Mouse (Mus musculus) hindbrain, embryonic 14.5 days (tissue): ENCODE measurements around the gene Ywhae. TPM values are rescaled to one million over a fixed set of nuclear protein-coding genes. Genes with fewer than 3 reads are reported as not detected.

Experiments used
- ATAC-seq: fragments of 200-750 bp; cut with Nextera tagmentation; 2 replicates; pipeline ENCODE4 v1.8.0; 2017; ENCODE audit warnings: moderate number of reproducible peaks, mild to moderate bottlenecking, moderate TSS enrichment, moderate library complexity; ENCODE audit not compliant: low FRiP score
- DNase-seq: peaks from one replicate; pipeline ENCODE4 v3.0.0-alpha.2; 2015; ENCODE audit warnings: low spot score
- H3K27ac ChIP-seq: fragments of 300-500 bp; sonication (generic); 2 replicates; pipeline ENCODE4 v1.5.1; 2014; ENCODE audit warnings: mild to moderate bottlenecking, moderate library complexity
- H3K27me3 ChIP-seq: fragments of 300-500 bp; sonication (generic); 2 replicates; pipeline ENCODE4 v1.6.1; 2014; ENCODE audit warnings: mild to moderate bottlenecking, low read length, mixed read lengths; ENCODE audit not compliant: control insufficient read depth, insufficient read depth
- H3K36me3 ChIP-seq: fragments of 300-500 bp; sonication (generic); replicated peaks from 2 replicates; pipeline ENCODE4 v1.6.1; 2014; ENCODE audit not compliant: control insufficient read depth, insufficient read depth
- H3K4me1 ChIP-seq: fragments of 300-500 bp; sonication (generic); replicated peaks from 2 replicates; pipeline ENCODE4 v1.6.1; 2014; ENCODE audit warnings: antibody characterized with exemption, low read length, mixed read lengths; ENCODE audit not compliant: control insufficient read depth, insufficient read depth
- H3K4me2 ChIP-seq: fragments of 300-500 bp; sonication (generic); replicated peaks from 2 replicates; pipeline ENCODE4 v1.6.1; 2014; ENCODE audit warnings: mild to moderate bottlenecking, moderate library complexity
- H3K4me3 ChIP-seq: fragments of 300-500 bp; sonication (generic); replicated peaks from 2 replicates; pipeline ENCODE4 v1.5.1; 2014; ENCODE audit warnings: mild to moderate bottlenecking, low read length
- H3K9ac ChIP-seq: fragments of 300-500 bp; sonication (generic); 2 replicates; pipeline ENCODE4 v1.6.1; 2014
- H3K9me3 ChIP-seq: fragments of 300-500 bp; sonication (generic); 2 replicates; pipeline ENCODE4 v1.6.1; 2016; ENCODE audit warnings: low read length; ENCODE audit not compliant: control insufficient read depth
- WGBS: fragments of 180-500 bp; shearing (Covaris S2); extraction: QIAGEN DNeasy Blood & Tissue Kit; methylation state at CpG from one replicate; pipeline ENCODE4 v1.1.7; 2014; 5-methylcytosine and 5-hydroxymethylcytosine counted together
- polyA plus RNA-seq: library from polyadenylated mRNA; unstranded; fragments of >200 nt; fragmentation: Nextera tagmentation; extraction: Ambion mirVana; gene quantifications from 2 replicates; pipeline ENCODE4 v1.2.1, GENCODE M21; 2014

Ywhae gene
- polyA plus RNA-seq, 1 experiment from 2014 or later: 1,491 TPM

DNA sequence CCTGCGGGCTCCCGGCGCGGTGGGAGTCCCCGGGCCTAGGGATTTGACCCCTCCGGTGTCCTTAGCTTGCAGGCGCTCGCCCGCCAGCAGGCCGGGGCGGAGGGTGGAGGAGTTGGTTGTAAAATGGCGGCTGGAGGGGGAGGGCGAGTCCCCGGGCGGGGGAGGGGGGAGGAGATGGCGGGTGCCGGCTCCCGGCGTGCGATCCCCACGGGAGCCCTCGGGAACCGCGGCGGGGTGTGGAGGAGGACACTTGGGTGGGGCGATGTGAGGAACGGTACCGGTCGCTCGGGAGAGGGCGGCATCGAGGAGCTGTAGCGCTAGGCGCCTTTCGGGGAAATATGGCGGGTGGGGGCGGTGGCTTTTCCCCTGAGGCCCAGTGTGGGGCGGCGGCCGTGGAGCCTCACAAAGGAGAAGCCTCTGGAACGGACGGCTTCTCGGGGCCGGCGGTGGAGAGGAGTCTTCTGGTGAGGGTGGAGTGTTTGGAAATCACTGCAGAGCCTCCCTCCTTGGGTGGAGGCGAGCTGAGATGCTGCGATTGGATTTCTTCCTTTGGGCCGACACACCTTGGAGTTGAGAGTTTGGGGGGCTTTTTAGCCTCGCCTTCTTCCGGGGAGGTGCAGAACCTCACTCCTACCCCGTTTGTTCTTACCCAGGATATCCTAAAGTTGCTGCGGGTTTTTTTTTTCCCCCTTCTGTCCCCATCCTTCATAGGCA, 715 bp downstream of the Ywhae start:
- WGBS: under 1% methylated on average over 44 of the region's 52 CpGs
- peak overlapping the region; percentile 86 for H3K4me3 ChIP-seq
- H3K36me3 ChIP-seq: peaks cover 8% of the 10 kb centered on the region
- H3K27ac ChIP-seq: peak overlapping the region; percentile 99
- peak; percentile 65 for ATAC-seq
- H3K9ac ChIP-seq: peak overlapping the region; percentile 97
- H3K4me2 ChIP-seq: peak overlapping the region; percentile 76
- H3K4me1 ChIP-seq: peaks cover 43% of the 10 kb centered on the region
- no peaks in the 10 kb centered on the region for H3K9me3 ChIP-seq
- DNase-seq: no peak
- H3K27me3 ChIP-seq: no peaks in the 10 kb centered on the region

GRCm38 (mm10) chr11:75735462-75736252, 3.0 kb downstream of the Ywhae start:
- H3K9me3 ChIP-seq: no peaks in the 10 kb centered on the region
- peak overlapping the region; percentile 97; the same call in 1 of the 2 replicates for H3K9ac ChIP-seq
- H3K36me3 ChIP-seq: peaks cover 16% of the 10 kb centered on the region
- H3K4me2 ChIP-seq: peak overlapping the region; percentile 76
- peak overlapping the region; percentile 86 for H3K4me3 ChIP-seq
- H3K27ac ChIP-seq: no peak overlapping the region
- no peaks in the 10 kb centered on the region for H3K27me3 ChIP-seq
- WGBS: 76% methylated on average over 5 of the region's 5 CpGs
- DNase-seq (no peak), ATAC-seq (no peak)
- peaks cover 50% of the 10 kb centered on the region for H3K4me1 ChIP-seq

GRCm38 (mm10) chr11:75736978-75737377, 4.3 kb downstream of the Ywhae start:
- Histone ChIP-seq H3K4me1 (peaks cover 56% of the 10 kb centered on the region), H3K9me3 (no peaks in the 10 kb centered on the region), H3K4me2 (peak overlapping the region; percentile 38), H3K27me3 (no peaks in the 10 kb centered on the region), H3K27ac (no peak overlapping the region; the same call in 1 of the 2 replicates), H3K36me3 (peaks cover 16% of the 10 kb centered on the region), H3K4me3 (no peak overlapping the region), H3K9ac (no peak overlapping the region)
- WGBS: 76% methylated on average over 3 of the region's 3 CpGs
- no peak for DNase-seq
- ATAC-seq: no peak

- WGBS: 84% methylated on average over 2 of the region's 2 CpGs
- Histone ChIP-seq H3K4me2 (no peak overlapping the region), H3K4me1 (peaks cover 54% of the 10 kb centered on the region), H3K27me3 (no peaks in the 10 kb centered on the region), H3K27ac (no peak overlapping the region), H3K36me3 (peaks cover 20% of the 10 kb centered on the region), H3K9ac (no peak overlapping the region), H3K9me3 (no peaks in the 10 kb centered on the region), H3K4me3 (no peak overlapping the region)
- DNase-seq (no peak), ATAC-seq (no peak)
These were observed 5.3 kb downstream of the Ywhae start for GRCm38 (mm10) chr11:75737806-75738476.

DNA sequence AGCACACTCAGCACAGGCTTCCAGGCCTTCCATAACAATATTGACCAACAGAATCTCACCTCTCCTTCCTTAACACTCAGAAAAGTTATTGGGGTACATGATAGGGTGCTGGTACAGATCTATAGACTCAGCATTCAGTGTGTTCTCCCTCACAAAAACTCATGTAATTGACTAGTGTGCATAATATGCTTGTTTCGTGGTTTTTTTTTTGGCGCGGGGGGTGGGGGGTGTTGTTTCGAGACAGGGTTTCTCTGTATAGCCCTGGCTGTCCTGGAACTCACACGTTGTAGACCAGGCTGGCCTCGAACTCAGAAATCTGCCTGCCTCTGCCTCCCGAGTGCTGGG, 5.8 kb downstream of the Ywhae start:
- peaks cover 54% of the 10 kb centered on the region for H3K4me1 ChIP-seq
- no peak for ATAC-seq
- H3K4me3 ChIP-seq: no peak overlapping the region
- H3K36me3 ChIP-seq: peaks cover 20% of the 10 kb centered on the region
- H3K9me3 ChIP-seq: no peaks in the 10 kb centered on the region
- no peaks in the 10 kb centered on the region for H3K27me3 ChIP-seq
- DNase-seq: no peak
- no peak overlapping the region for H3K4me2 ChIP-seq
- H3K27ac ChIP-seq: no peak overlapping the region
- H3K9ac ChIP-seq: no peak overlapping the region
- WGBS: 95% methylated on average over 7 of the region's 7 CpGs

DNA sequence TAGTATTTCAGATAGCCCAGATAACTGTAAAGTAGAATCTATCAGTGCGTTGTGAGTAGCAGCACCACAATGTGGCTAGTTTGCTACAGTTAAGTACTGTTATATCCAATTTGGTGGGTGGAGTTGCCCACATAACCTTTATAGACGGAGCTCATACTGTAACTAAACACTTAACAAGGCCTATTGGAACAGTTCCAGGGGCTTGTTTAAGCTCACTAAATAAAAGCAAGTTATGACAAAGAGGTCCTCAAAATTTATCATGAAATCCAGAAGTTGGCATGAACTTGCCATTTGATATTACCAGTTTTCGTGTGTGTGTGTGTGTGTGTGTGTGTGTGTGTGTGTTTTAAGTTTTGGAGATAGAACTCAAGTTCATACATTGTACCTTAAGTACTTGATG, 7.5 kb downstream of the Ywhae start:
- no peak for DNase-seq
- Histone ChIP-seq H3K4me1 (peaks cover 46% of the 10 kb centered on the region), H3K9me3 (no peaks in the 10 kb centered on the region), H3K27ac (no peak overlapping the region), H3K9ac (no peak overlapping the region), H3K4me2 (no peak overlapping the region), H3K36me3 (peaks cover 20% of the 10 kb centered on the region), H3K27me3 (no peaks in the 10 kb centered on the region), H3K4me3 (no peak overlapping the region)
- WGBS: 84% methylated on average over 3 of the region's 3 CpGs
- ATAC-seq: no peak

GRCm38 (mm10) chr11:75741615-75742014, 8.9 kb downstream of the Ywhae start:
- Histone ChIP-seq H3K9ac (no peak overlapping the region), H3K4me1 (peaks cover 33% of the 10 kb centered on the region), H3K27ac (no peak overlapping the region), H3K4me2 (no peak overlapping the region), H3K36me3 (peaks cover 20% of the 10 kb centered on the region), H3K9me3 (no peaks in the 10 kb centered on the region), H3K27me3 (no peaks in the 10 kb centered on the region), H3K4me3 (no peak overlapping the region)
- no peak for ATAC-seq
- 87% methylated on average over 3 of the region's 3 CpGs for WGBS
- no peak for DNase-seq

DNA sequence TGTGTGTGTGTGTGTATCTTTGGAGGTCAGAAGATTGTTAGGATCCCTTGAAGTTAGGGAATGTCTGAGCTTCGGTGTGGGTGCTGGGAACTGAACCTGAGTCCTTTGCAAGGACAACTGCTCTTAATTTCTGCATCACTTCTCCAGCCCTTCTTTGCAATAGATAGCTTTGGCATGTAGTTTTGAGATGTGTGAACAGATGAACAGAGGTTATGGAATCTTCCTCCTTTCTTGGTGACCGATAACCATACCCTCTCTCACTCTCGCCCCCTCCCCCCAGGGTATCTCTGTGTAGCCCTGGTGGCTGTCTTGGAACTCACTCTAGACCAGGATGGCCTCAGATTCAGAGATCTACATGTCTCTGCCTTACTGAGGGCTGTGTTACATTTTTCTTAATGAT, 12.1 kb downstream of the Ywhae start:
- WGBS: 89% methylated on average over 3 of the region's 3 CpGs
- Histone ChIP-seq H3K4me2 (no peak overlapping the region), H3K36me3 (peaks cover 4% of the 10 kb centered on the region; the same call in 1 of the 2 replicates), H3K4me1 (peaks cover 36% of the 10 kb centered on the region), H3K4me3 (no peak overlapping the region), H3K27me3 (no peaks in the 10 kb centered on the region), H3K9me3 (no peaks in the 10 kb centered on the region), H3K27ac (no peak overlapping the region), H3K9ac (no peak overlapping the region)
- no peak for ATAC-seq
- no peak for DNase-seq

- ATAC-seq (no peak), DNase-seq (no peak)
- no peak overlapping the region for H3K27ac ChIP-seq
- H3K9me3 ChIP-seq: no peaks in the 10 kb centered on the region
- no peak overlapping the region for H3K4me2 ChIP-seq
- no peaks in the 10 kb centered on the region for H3K27me3 ChIP-seq
- peaks cover 17% of the 10 kb centered on the region; the same call in 1 of the 2 replicates for H3K36me3 ChIP-seq
- H3K9ac ChIP-seq: no peak overlapping the region
- WGBS: 64% methylated on average over 1 of the region's 1 CpGs
- H3K4me1 ChIP-seq: peaks cover 26% of the 10 kb centered on the region; the same call in 1 of the 2 replicates
- H3K4me3 ChIP-seq: no peak overlapping the region
These were observed 17.9 kb downstream of the Ywhae start for GRCm38 (mm10) chr11:75750537-75750936.
